Mouse (Mus musculus) cerebellum, adult 18-20 months (tissue): ENCODE measurements at regions not wholly inside any gene's neighbourhood (a gene's known extent, or its start where the extent isn't known, plus 50 kb on each side); places are given as distances from the start of the nearest gene placed in this dataset.

Experiments used
- DNase-seq, 2 experiments: peaks; one replicate each; pipeline ENCODE4 v3.0.0; 2021

- no peak for DNase-seq
Observed at GRCm38 (mm10) chr6:67149425-67149824, 88.6 kb upstream of the Serbp1 start.

GRCm38 (mm10) chr6:67146708-67147107 is 91.3 kb upstream of the Serbp1 start:
- DNase-seq, result peak; percentile 23 to 43

- DNase-seq, result no peak
Observed at GRCm38 (mm10) chr6:67145969-67146368, 92.0 kb upstream of the Serbp1 start.

- DNase-seq, result no peak
Observed at GRCm38 (mm10) chr6:67144946-67145716, 92.8 kb upstream of the Serbp1 start.

- DNase-seq, result peak; percentile 68 to 72
Observed at GRCm38 (mm10) chr6:67142179-67142578, 95.8 kb upstream of the Serbp1 start.

GRCm38 (mm10) chr6:67140645-67141250 is 97.2 kb upstream of the Serbp1 start:
- DNase-seq, result no peak

GRCm38 (mm10) chr6:67139012-67139375 is 99.0 kb upstream of the Serbp1 start:
- DNase-seq, result no peak

GRCm38 (mm10) chr6:67138302-67139011 is 99.5 kb upstream of the Serbp1 start:
- peak; percentile 39 to 42 for DNase-seq

GRCm38 (mm10) chr6:67137482-67137881 is 100.2 kb upstream of the Gadd45a start:
- DNase-seq, result peak; percentile 51 to 72

- no peak for DNase-seq
Observed at GRCm38 (mm10) chr6:67134915-67135314, 97.7 kb upstream of the Gadd45a start.

- no peak for DNase-seq
Observed at GRCm38 (mm10) chr6:67130540-67131301, 93.5 kb upstream of the Gadd45a start.

GRCm38 (mm10) chr6:67129626-67130025 is 92.4 kb upstream of the Gadd45a start:
- peak; percentile 32 to 48 for DNase-seq

- DNase-seq, result no peak
Observed at GRCm38 (mm10) chr6:67128503-67129463, 91.5 kb upstream of the Gadd45a start.

GRCm38 (mm10) chr6:67127727-67128126 is 90.5 kb upstream of the Gadd45a start:
- DNase-seq, result no peak

- DNase-seq, result no peak
Observed at GRCm38 (mm10) chr6:67125715-67126312, 88.6 kb upstream of the Gadd45a start.

- no peak for DNase-seq
Observed at GRCm38 (mm10) chr6:67124089-67124488, 86.8 kb upstream of the Gadd45a start.

GRCm38 (mm10) chr6:67123071-67123470 is 85.8 kb upstream of the Gadd45a start:
- no peak for DNase-seq

- DNase-seq, result no peak
Observed at GRCm38 (mm10) chr6:67116306-67116705, 79.0 kb upstream of the Gadd45a start.

- DNase-seq, result peak in 1 of 2 experiments; percentile 36
Observed at GRCm38 (mm10) chr6:67115505-67116303, 78.4 kb upstream of the Gadd45a start.

GRCm38 (mm10) chr6:67114753-67115152 is 77.5 kb upstream of the Gadd45a start:
- no peak for DNase-seq
